Mouse (Mus musculus) monocyte, adult 59 days (primary cell): ENCODE data around the gene Gm17651. TPM values are rescaled to one million over a fixed set of nuclear protein-coding genes. Genes with fewer than 3 reads are reported as not detected.

Source experiments
- total RNA-seq, 2 experiments: library from RNA; stranded (reverse); gene quantifications; one replicate each; pipeline ENCODE4 v1.2.4; 2023

Gm17651 gene
- not detected for total RNA-seq

GRCm38 (mm10) chr3:97674644-97675110 lies at the start of gene Gm17651:
Gene Gm17651 (minus strand): TSS chr3:97674694.

DNA sequence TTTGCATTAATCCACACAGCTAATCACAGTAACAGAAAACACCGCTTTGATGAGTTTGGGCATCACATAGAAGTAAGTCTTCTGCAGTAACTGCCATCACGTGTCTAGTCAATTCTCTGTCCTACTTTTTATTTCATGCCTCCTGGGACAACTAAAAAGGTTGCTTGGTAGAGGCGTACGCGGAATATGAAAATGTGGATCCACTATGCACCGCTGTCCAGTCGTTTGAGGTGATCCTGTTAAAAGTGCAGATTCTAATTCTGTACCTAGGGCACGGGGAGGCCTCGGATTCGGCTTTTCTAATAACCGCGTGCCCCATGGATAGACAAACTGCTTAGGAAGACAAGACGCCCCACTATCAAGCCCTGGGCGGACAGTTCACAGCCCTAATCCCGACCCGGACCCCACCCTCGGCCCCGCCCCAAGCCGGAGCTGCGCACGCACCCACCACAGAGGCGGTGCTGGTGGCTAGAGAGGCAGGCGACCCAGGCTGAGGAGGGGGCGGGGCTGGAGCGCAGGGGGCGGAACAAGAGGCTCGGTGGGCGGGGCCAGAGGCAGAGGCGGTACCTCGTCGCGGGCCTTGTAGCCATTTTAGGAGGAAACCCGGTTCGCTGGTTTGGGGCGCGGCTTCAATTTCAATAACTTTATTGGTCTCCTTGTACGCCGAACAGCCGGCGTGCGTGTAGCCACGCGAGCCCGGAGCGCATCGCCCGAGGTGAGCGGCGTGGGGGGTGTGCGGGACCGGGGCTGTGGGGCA lies 16.7 kb downstream of the Gm17651 start, which contains the start of gene Prkab2:
TSS of gene Prkab2 (plus strand) at position 539 of the 757 bp plus-strand sequence.

GRCm38 (mm10) chr3:97628391-97629001 lies 46.0 kb downstream of the Gm17651 start, which contains the start of gene Fmo5:
Gene Fmo5 (plus strand): TSS chr3:97628804.

Other genes starting within 250 kb of the Gm17651 start
- 10 to 100 TPM; 16.5 to 17.5 TPM for gene Chd1l, start 64.5 kb downstream of the Gm17651 start, total RNA-seq
- 10 to 100 TPM; 15.0 to 16.2 TPM for gene Fmo5, start 45.9 kb downstream of the Gm17651 start, total RNA-seq
- gene Prkab2, start 16.5 kb downstream of the Gm17651 start, total RNA-seq, result 10 to 100 TPM; 36.0 to 38.7 TPM
- gene Pde4dip, start 214.0 kb upstream of the Gm17651 start, total RNA-seq, result 10 to 100 TPM; 39.7 to 46.8 TPM
- gene Sec22b, start 226.5 kb upstream of the Gm17651 start, total RNA-seq, result 10 to 100 TPM; 55.9 to 59.1 TPM